Mouse (Mus musculus): ENCODE data around the gene Cd300lg.

- TF ChIP-seq USF1 (IDR thresholded peaks at IDR 0.05; ENCODE audit: low read depth, low read length) = no peak
- no peak for TF ChIP-seq POLR2A (IDR thresholded peaks at IDR 0.05; ENCODE audit: control insufficient read depth in 1 of 2, insufficient read depth in 1 of 2, low read depth in 1 of 2, low read length in 2 of 2, poor library complexity in 1 of 2)
- no peak for TF ChIP-seq CTCF (IDR thresholded peaks at IDR 0.05 in 2 of 3, conservative IDR thresholded peaks at IDR 0.05 in 1 of 3; ENCODE audit: control insufficient read depth in 1 of 3, insufficient read depth in 1 of 3, low read depth in 2 of 3, low read length in 3 of 3, poor library complexity in 1 of 3, severe bottlenecking in 1 of 3)
- TF ChIP-seq CHD2 (IDR thresholded peaks at IDR 0.05; ENCODE audit: low read length) = no peak
- TF ChIP-seq MAFK (IDR thresholded peaks at IDR 0.05; ENCODE audit: borderline replicate concordance, low read depth, low read length) = no peak
Observed at GRCm38 (mm10) chr11:102070426-102070825, 29.1 kb downstream of the Cd300lg start.

Data from MEL (cell line).